Mouse (Mus musculus) layer of hippocampus, adult 9-10 months (tissue): ENCODE measurements at regions not wholly inside any gene's neighbourhood (a gene's known extent, or its start where the extent isn't known, plus 50 kb on each side); places are given as distances from the start of the nearest gene placed in this dataset.
"Not testable (repeated sequence)": the region's sequence is repeated elsewhere in the genome, so short reads cannot be mapped to it uniquely, and the experiment has no call there.

Experiments used
- DNase-seq: peaks from one replicate; pipeline ENCODE4 v3.0.0; 2022; ENCODE audit warnings: low spot score

GRCm38 (mm10) chr12:45287759-45288158 is 213.2 kb upstream of the Stxbp6 start:
- no peak for DNase-seq

- no peak for DNase-seq
Observed at GRCm38 (mm10) chr12:45256309-45256708, 181.8 kb upstream of the Stxbp6 start.

GRCm38 (mm10) chr12:45211131-45211530 is 136.6 kb upstream of the Stxbp6 start:
- no peak for DNase-seq

- DNase-seq: no peak
Observed at GRCm38 (mm10) chr12:45195304-45195920, 120.9 kb upstream of the Stxbp6 start.

GRCm38 (mm10) chr12:45187149-45187548 is 112.6 kb upstream of the Stxbp6 start:
- peak; percentile 21 for DNase-seq

GRCm38 (mm10) chr12:45184510-45184909 is 110.0 kb upstream of the Stxbp6 start:
- no peak for DNase-seq

GRCm38 (mm10) chr12:45177454-45177853 is 102.9 kb upstream of the Stxbp6 start:
- DNase-seq: no peak

- not testable (repeated sequence) for DNase-seq
Observed at GRCm38 (mm10) chr12:45175259-45175658, 100.8 kb upstream of the Stxbp6 start.

GRCm38 (mm10) chr12:45171927-45172642 is 97.6 kb upstream of the Stxbp6 start:
- DNase-seq: peak; percentile 49

- DNase-seq: peak; percentile 21
Observed at GRCm38 (mm10) chr12:45162011-45162410, 87.5 kb upstream of the Stxbp6 start.

GRCm38 (mm10) chr12:45161581-45161980 is 87.1 kb upstream of the Stxbp6 start:
- DNase-seq: not testable (repeated sequence)

- no peak for DNase-seq
Observed at GRCm38 (mm10) chr12:45158986-45159385, 84.5 kb upstream of the Stxbp6 start.

- no peak for DNase-seq
Observed at GRCm38 (mm10) chr12:45137438-45138018, 63.0 kb upstream of the Stxbp6 start.

- DNase-seq: no peak
Observed at GRCm38 (mm10) chr12:45133415-45133814, 58.9 kb upstream of the Stxbp6 start.

- DNase-seq: no peak
Observed at GRCm38 (mm10) chr12:45131139-45131538, 56.6 kb upstream of the Stxbp6 start.

GRCm38 (mm10) chr12:45125866-45126265 is 51.4 kb upstream of the Stxbp6 start:
- no peak for DNase-seq
